ENCODE assay signal across 19 mouse cellular contexts in the genomic region with DNA sequence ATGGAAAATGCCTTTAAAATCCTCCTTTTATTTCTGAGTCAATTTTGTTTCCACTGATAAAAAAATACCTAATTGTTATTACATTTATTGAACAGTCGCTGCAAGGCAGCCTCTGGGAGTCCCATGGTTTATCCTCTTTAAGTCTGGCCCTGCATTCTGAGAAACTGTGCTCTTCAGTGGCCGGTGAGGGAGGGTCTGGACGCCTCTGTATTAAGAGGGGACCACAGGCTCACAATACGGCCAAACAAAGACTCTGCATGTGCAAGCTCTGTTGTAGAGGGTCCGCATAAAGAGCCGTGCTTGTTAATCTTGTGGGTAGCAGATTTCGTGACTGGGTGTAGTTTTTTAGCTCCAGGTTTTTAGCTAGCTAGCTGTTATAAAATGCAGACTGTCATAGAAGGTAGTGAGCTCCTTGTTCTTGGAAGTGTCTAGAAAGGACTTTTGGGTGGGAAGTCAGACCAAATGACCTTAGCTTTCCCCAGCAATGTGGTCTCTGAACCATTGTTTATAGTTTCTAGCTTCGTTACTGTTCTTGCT. TPM values are rescaled to one million over a fixed set of nuclear protein-coding genes. Genes with fewer than 3 reads are reported as not detected.
DNase-seq lines count a peak whose midpoint lies in the region; ATAC-seq and TF ChIP-seq lines count a peak whose summit lies in the region.
"Had no signal": no experiment of that assay in that cellular context is flagged by ENCODE, and none has a peak within 500 bp of the region (broad histone marks: within the 10 kb centered on the region; RNA-seq: fewer than 3 reads in every experiment).

No protein-coding gene starts in this region.

- H3K9ac ChIP-seq in embryonic facial prominence, embryonic 12.5 days = no peak overlapping the region
- peak overlapping the region; percentile 12; the same call in 1 of the 2 replicates for H3K9ac ChIP-seq in hindbrain, embryonic 11.5 days (ENCODE audit: low read depth, low read length)
- no peak overlapping the region for H3K9ac ChIP-seq in midbrain, embryonic 12.5 days (replicated peaks)
- no peak overlapping the region for H3K9ac ChIP-seq in intestine, embryonic 15.5 days
- H3K9ac ChIP-seq in intestine, embryonic 16.5 days (ENCODE audit: low read depth, low read length) = no peak overlapping the region
- H3K9ac ChIP-seq: lung, embryonic 14.5 days; neural tube, embryonic 12.5 days had no signal

- no peak overlapping the region for H3K4me3 ChIP-seq in embryonic facial prominence, embryonic 12.5 days
- no peak overlapping the region for H3K4me3 ChIP-seq in hindbrain, embryonic 11.5 days (ENCODE audit: low read depth, low read length)
- H3K4me3 ChIP-seq in midbrain, embryonic 12.5 days = no peak overlapping the region
- H3K4me3 ChIP-seq in intestine, embryonic 15.5 days (replicated peaks) = no peak overlapping the region
- no peak overlapping the region for H3K4me3 ChIP-seq in intestine, embryonic 16.5 days (ENCODE audit: low read length)
- H3K4me3 ChIP-seq: heart, adult 2 months; neural tube, embryonic 12.5 days had no signal

- no peak overlapping the region for H3K4me2 ChIP-seq in embryonic facial prominence, embryonic 12.5 days (replicated peaks)
- H3K4me2 ChIP-seq in hindbrain, embryonic 11.5 days (replicated peaks; ENCODE audit: low read depth, low read length) = no peak overlapping the region
- 0 out of 2 replicates have a peak overlapping the region, but pooled peaks have one; percentile 25 for H3K4me2 ChIP-seq in midbrain, embryonic 12.5 days (replicated peaks)
- H3K4me2 ChIP-seq in intestine, embryonic 15.5 days (replicated peaks) = no peak overlapping the region
- H3K4me2 ChIP-seq in intestine, embryonic 16.5 days (ENCODE audit: low read depth, low read length) = no peak overlapping the region
- H3K4me2 ChIP-seq: lung, embryonic 14.5 days; neural tube, embryonic 12.5 days had no signal

- no peak for TF ChIP-seq POLR2A in brain, embryonic 14.5 days (IDR thresholded peaks at IDR 0.05; ENCODE audit: borderline replicate concordance, extremely low read depth, insufficient read depth, insufficient read length, poor library complexity, severe bottlenecking)

- H3K4me1 ChIP-seq in embryonic facial prominence, embryonic 12.5 days = peaks cover 48% of the 10 kb centered on the region
- H3K4me1 ChIP-seq in hindbrain, embryonic 11.5 days (replicated peaks; ENCODE audit: control insufficient read depth, insufficient read depth, low read length) = peaks cover 19% of the 10 kb centered on the region
- H3K4me1 ChIP-seq in midbrain, embryonic 12.5 days = peaks cover 78% of the 10 kb centered on the region
- peaks cover 15% of the 10 kb centered on the region for H3K4me1 ChIP-seq in intestine, embryonic 15.5 days (replicated peaks)
- peaks cover 15% of the 10 kb centered on the region for H3K4me1 ChIP-seq in intestine, embryonic 16.5 days (ENCODE audit: control insufficient read depth, insufficient read depth, low read length)

- no peak for ATAC-seq in embryonic facial prominence, embryonic 12.5 days (ENCODE audit: insufficient number of reproducible peaks, insufficient read depth, low FRiP score, low TSS enrichment)
- no peak for ATAC-seq in hindbrain, embryonic 11.5 days (ENCODE audit: low FRiP score)
- no peak for ATAC-seq in midbrain, embryonic 12.5 days (ENCODE audit: low FRiP score, low read depth)
- ATAC-seq in intestine, embryonic 15.5 days = no peak
- ATAC-seq in intestine, embryonic 16.5 days = no peak

- no peak for TF ChIP-seq CTCF in brain, embryonic 14.5 days (IDR thresholded peaks at IDR 0.05; ENCODE audit: borderline replicate concordance, extremely low read depth, insufficient read depth, insufficient read length)

- H3K36me3 ChIP-seq in embryonic facial prominence, embryonic 12.5 days = no peaks in the 10 kb centered on the region
- no peaks in the 10 kb centered on the region for H3K36me3 ChIP-seq in hindbrain, embryonic 11.5 days (ENCODE audit: control insufficient read depth, insufficient read depth, low read length)
- H3K36me3 ChIP-seq in midbrain, embryonic 12.5 days = no peaks in the 10 kb centered on the region
- H3K36me3 ChIP-seq in intestine, embryonic 15.5 days = no peaks in the 10 kb centered on the region
- H3K36me3 ChIP-seq in intestine, embryonic 16.5 days (ENCODE audit: control insufficient read depth, insufficient read depth, low read length) = no peaks in the 10 kb centered on the region
- H3K36me3 ChIP-seq: neural tube, embryonic 12.5 days had no signal

- 0 out of 2 replicates have a peak overlapping the region, but pooled peaks have one; percentile 2 for H3K27ac ChIP-seq in embryonic facial prominence, embryonic 12.5 days
- peak overlapping the region; percentile 64 for H3K27ac ChIP-seq in hindbrain, embryonic 11.5 days (ENCODE audit: low read depth, low read length)
- peak overlapping the region; percentile 75 for H3K27ac ChIP-seq in midbrain, embryonic 12.5 days (replicated peaks)
- no peak overlapping the region for H3K27ac ChIP-seq in intestine, embryonic 15.5 days
- no peak overlapping the region for H3K27ac ChIP-seq in intestine, embryonic 16.5 days (ENCODE audit: low read length)
- H3K27ac ChIP-seq: heart, adult 2 months; stomach, postnatal 0 days had no signal

- H3K9me3 ChIP-seq in embryonic facial prominence, embryonic 12.5 days = no peaks in the 10 kb centered on the region
- no peaks in the 10 kb centered on the region for H3K9me3 ChIP-seq in hindbrain, embryonic 11.5 days (ENCODE audit: control insufficient read depth, low read length)
- no peaks in the 10 kb centered on the region for H3K9me3 ChIP-seq in midbrain, embryonic 12.5 days
- no peaks in the 10 kb centered on the region for H3K9me3 ChIP-seq in intestine, embryonic 15.5 days
- H3K9me3 ChIP-seq in intestine, embryonic 16.5 days (ENCODE audit: control insufficient read depth, low read length) = no peaks in the 10 kb centered on the region
- H3K9me3 ChIP-seq: neural tube, embryonic 12.5 days had no signal

- 48% methylated on average over 8 of the region's 8 CpGs for WGBS in embryonic facial prominence, embryonic 12.5 days
- 23% methylated on average over 8 of the region's 8 CpGs for WGBS in hindbrain, embryonic 11.5 days
- WGBS in midbrain, embryonic 12.5 days = 8% methylated on average over 8 of the region's 8 CpGs
- 52% methylated on average over 8 of the region's 8 CpGs for WGBS in intestine, embryonic 15.5 days
- 50% methylated on average over 8 of the region's 8 CpGs for WGBS in intestine, embryonic 16.5 days

- peak; percentile 84 for DNase-seq in brain, embryonic 14.5 days (ENCODE audit: low read depth)
- peak; percentile 58 for DNase-seq in hindbrain, embryonic 11.5 days (ENCODE audit: low spot score)
- no peak for DNase-seq in kidney, adult 11 months
- no peak for DNase-seq in gastrocnemius, postnatal 4 days (ENCODE audit: low spot score in 2 of 2)
- DNase-seq: adrenal gland, adult 8-10 months; cerebellum, postnatal 14 days; heart, adult 2 months; heart, postnatal 36 days; kidney, postnatal 4 days; lung, embryonic 14.5 days; retina, postnatal 1 day; thymus, postnatal 36 days had no signal

- H3K27me3 ChIP-seq in embryonic facial prominence, embryonic 12.5 days = no peaks in the 10 kb centered on the region
- H3K27me3 ChIP-seq in hindbrain, embryonic 11.5 days (ENCODE audit: control insufficient read depth, insufficient read depth, low read length) = no peaks in the 10 kb centered on the region
- peaks cover 22% of the 10 kb centered on the region for H3K27me3 ChIP-seq in midbrain, embryonic 12.5 days
- no peaks in the 10 kb centered on the region for H3K27me3 ChIP-seq in intestine, embryonic 15.5 days (replicated peaks)
- H3K27me3 ChIP-seq in intestine, embryonic 16.5 days (replicated peaks; ENCODE audit: control insufficient read depth, insufficient read depth, low read length) = no peaks in the 10 kb centered on the region
- H3K27me3 ChIP-seq: neural tube, embryonic 12.5 days had no signal

RNA-seq across cellular contexts. Expression of a gene that starts 42.1 kb away (rescaled TPM):
- 43.3 and 69.2 TPM in 2 replicates for polyA plus RNA-seq in brain, embryonic 14.5 days (2012; rRNA removed)
- 8.3 and 8.4 TPM in 2 replicates for polyA plus RNA-seq in embryonic facial prominence, embryonic 12.5 days (2016; fragmentation: Nextera tagmentation; extraction: Ambion mirVana)
- polyA plus RNA-seq in hindbrain, embryonic 11.5 days (2014; fragmentation: Nextera tagmentation; extraction: Ambion mirVana) = 12.7 and 13.0 TPM in 2 replicates
- 22.0 and 22.6 TPM in 2 replicates for polyA plus RNA-seq in midbrain, embryonic 12.5 days (2016; fragmentation: Nextera tagmentation; extraction: Ambion mirVana)
- 3.2 and 3.4 TPM in 2 replicates for polyA plus RNA-seq in intestine, embryonic 15.5 days (2015; fragmentation: Nextera tagmentation; extraction: Ambion mirVana)
- polyA plus RNA-seq in intestine, embryonic 16.5 days (2015; fragmentation: Nextera tagmentation; extraction: Ambion mirVana) = 4.1 and 5.1 TPM in 2 replicates
- total RNA-seq in gastrocnemius, postnatal 4 days (2021) = 10 to 100 TPM; 12.8 to 13.4 TPM
- total RNA-seq: megakaryocyte, adult 5-6 weeks had no signal

Comparison
In these comparisons a context has a peak if more than half of its experiments do, and no peak if none do; other contexts are left out.
1. DNase-seq: peak in brain, embryonic 14.5 days (single experiment) and hindbrain, embryonic 11.5 days (single experiment); none in kidney, adult 11 months (single experiment) and gastrocnemius, postnatal 4 days (0 of 2).
2. H3K27ac ChIP-seq: peak in embryonic facial prominence, embryonic 12.5 days (single experiment), hindbrain, embryonic 11.5 days (single experiment) and midbrain, embryonic 12.5 days (single experiment); none in intestine, embryonic 15.5 days (single experiment) and intestine, embryonic 16.5 days (single experiment).